Mouse (Mus musculus) embryonic facial prominence, embryonic 11.5 days (tissue): ENCODE data around the gene Iqsec1. TPM values are rescaled to one million over a fixed set of nuclear protein-coding genes. Genes with fewer than 3 reads are reported as not detected.

Experiments
- ATAC-seq: fragments of 200-750 bp; cut with Nextera tagmentation; replicated peaks from 2 replicates; pipeline ENCODE4 v1.8.0; 2017; ENCODE audit warnings: low read depth; ENCODE audit not compliant: insufficient number of reproducible peaks, low FRiP score, low TSS enrichment
- DNase-seq: peaks from one replicate; pipeline ENCODE4 v3.0.0-alpha.2; 2015; ENCODE audit warnings: low spot score
- H3K27ac ChIP-seq: fragments of 300-500 bp; sonication (generic); replicated peaks from 2 replicates; pipeline ENCODE4 v1.5.1; 2014; ENCODE audit warnings: mild to moderate bottlenecking, low read depth, low read length, control low read depth
- H3K27me3 ChIP-seq: fragments of 300-500 bp; sonication (generic); 2 replicates; pipeline ENCODE4 v1.6.1; 2014; ENCODE audit warnings: mild to moderate bottlenecking, low read length, moderate library complexity, mixed read lengths; ENCODE audit not compliant: control insufficient read depth, insufficient read depth
- H3K36me3 ChIP-seq: fragments of 300-500 bp; sonication (generic); replicated peaks from 2 replicates; pipeline ENCODE4 v1.6.1; 2014; ENCODE audit warnings: low read depth, mild to moderate bottlenecking, low read length, moderate library complexity, mixed read lengths; ENCODE audit not compliant: control insufficient read depth, insufficient read depth
- H3K4me1 ChIP-seq: fragments of 300-500 bp; sonication (generic); 2 replicates; pipeline ENCODE4 v1.6.1; 2014; ENCODE audit warnings: low read length, mixed read lengths; ENCODE audit not compliant: control insufficient read depth, insufficient read depth
- H3K4me2 ChIP-seq: fragments of 300-500 bp; sonication (generic); 2 replicates; pipeline ENCODE4 v1.6.1; 2014; ENCODE audit warnings: low read depth, mild to moderate bottlenecking, control low read depth, low read length, moderate library complexity
- H3K4me3 ChIP-seq: fragments of 300-500 bp; sonication (generic); 2 replicates; pipeline ENCODE4 v1.5.1; 2014; ENCODE audit warnings: low read depth, low read length, control low read depth
- H3K9ac ChIP-seq: fragments of 300-500 bp; sonication (generic); replicated peaks from 2 replicates; pipeline ENCODE4 v1.6.1; 2014; ENCODE audit warnings: mild to moderate bottlenecking, control low read depth, low read length
- H3K9me3 ChIP-seq: fragments of 300-500 bp; sonication (generic); replicated peaks from 2 replicates; pipeline ENCODE4 v1.6.1; 2016; ENCODE audit warnings: mild to moderate bottlenecking, low read length, inconsistent platforms, mixed read lengths; ENCODE audit not compliant: control insufficient read depth
- WGBS: fragments of 180-500 bp; shearing (Covaris S2); extraction: QIAGEN DNeasy Blood & Tissue Kit; methylation state at CpG from one replicate; pipeline ENCODE4 v1.1.7; 2014; 5-methylcytosine and 5-hydroxymethylcytosine counted together
- polyA plus RNA-seq: library from polyadenylated mRNA; unstranded; fragments of >200 nt; fragmentation: Nextera tagmentation; extraction: Ambion mirVana; gene quantifications from 2 replicates; pipeline ENCODE4 v1.2.1, GENCODE M21; 2014

Iqsec1 gene
- polyA plus RNA-seq, 1 experiment from 2014 or later = 6.1 TPM

GRCm38 (mm10) chr6:90786589-90786988 is 201.9 kb downstream of the Iqsec1 start:
- Histone ChIP-seq H3K4me3 (no peak overlapping the region), H3K36me3 (no peaks in the 10 kb centered on the region), H3K27ac (no peak overlapping the region), H3K9ac (no peak overlapping the region), H3K27me3 (no peaks in the 10 kb centered on the region), H3K4me2 (no peak overlapping the region), H3K4me1 (no peaks in the 10 kb centered on the region; the same call in 1 of the 2 replicates), H3K9me3 (no peaks in the 10 kb centered on the region)
- ATAC-seq = no peak
- WGBS = 35% methylated on average over 3 of the region's 3 CpGs
- DNase-seq = peak; percentile 56

- no peaks in the 10 kb centered on the region for H3K36me3 ChIP-seq
- no peak for DNase-seq
- H3K4me2 ChIP-seq = no peak overlapping the region
- H3K4me3 ChIP-seq = no peak overlapping the region
- no peak overlapping the region for H3K9ac ChIP-seq
- no peaks in the 10 kb centered on the region for H3K27me3 ChIP-seq
- ATAC-seq = no peak
- H3K4me1 ChIP-seq = no peaks in the 10 kb centered on the region; the same call in 1 of the 2 replicates
- 52% methylated on average over 4 of the region's 4 CpGs for WGBS
- no peaks in the 10 kb centered on the region for H3K9me3 ChIP-seq
- no peak overlapping the region for H3K27ac ChIP-seq
These were observed 204.5 kb downstream of the Iqsec1 start for GRCm38 (mm10) chr6:90783945-90784344.

GRCm38 (mm10) chr6:90783176-90783575 is 205.3 kb downstream of the Iqsec1 start:
- DNase-seq = no peak
- no peak for ATAC-seq
- Histone ChIP-seq H3K4me3 (no peak overlapping the region), H3K9ac (no peak overlapping the region), H3K36me3 (no peaks in the 10 kb centered on the region), H3K4me2 (no peak overlapping the region), H3K27me3 (no peaks in the 10 kb centered on the region), H3K4me1 (no peaks in the 10 kb centered on the region; the same call in 1 of the 2 replicates), H3K9me3 (no peaks in the 10 kb centered on the region), H3K27ac (no peak overlapping the region)

GRCm38 (mm10) chr6:90781921-90782770 is 206.3 kb downstream of the Iqsec1 start:
- Histone ChIP-seq H3K4me3 (no peak overlapping the region), H3K4me2 (peak overlapping the region; percentile 19), H3K9me3 (no peaks in the 10 kb centered on the region), H3K27ac (peak overlapping the region; percentile 57), H3K36me3 (no peaks in the 10 kb centered on the region), H3K27me3 (no peaks in the 10 kb centered on the region), H3K9ac (peak overlapping the region; percentile 49), H3K4me1 (no peaks in the 10 kb centered on the region; the same call in 1 of the 2 replicates)
- ATAC-seq (peak; percentile 81), DNase-seq (peak; percentile 76)
- 37% methylated on average over 19 of the region's 19 CpGs for WGBS

GRCm38 (mm10) chr6:90780532-90780931 is 208.0 kb downstream of the Iqsec1 start:
- no peaks in the 10 kb centered on the region for H3K27me3 ChIP-seq
- H3K36me3 ChIP-seq = no peaks in the 10 kb centered on the region
- H3K4me2 ChIP-seq = no peak overlapping the region; the same call in 1 of the 2 replicates
- no peak overlapping the region for H3K27ac ChIP-seq
- no peak for ATAC-seq
- DNase-seq = no peak
- H3K4me3 ChIP-seq = no peak overlapping the region
- no peaks in the 10 kb centered on the region for H3K9me3 ChIP-seq
- no peaks in the 10 kb centered on the region for H3K4me1 ChIP-seq
- WGBS = 63% methylated on average over 2 of the region's 2 CpGs
- no peak overlapping the region; the same call in 1 of the 2 replicates for H3K9ac ChIP-seq

- Histone ChIP-seq H3K9ac (no peak overlapping the region), H3K9me3 (no peaks in the 10 kb centered on the region), H3K4me1 (no peaks in the 10 kb centered on the region), H3K27me3 (no peaks in the 10 kb centered on the region), H3K36me3 (no peaks in the 10 kb centered on the region), H3K4me2 (no peak overlapping the region), H3K4me3 (no peak overlapping the region), H3K27ac (no peak overlapping the region)
- ATAC-seq (no peak), DNase-seq (no peak)
- 74% methylated on average over 6 of the region's 6 CpGs for WGBS
These were observed 209.6 kb downstream of the Iqsec1 start for GRCm38 (mm10) chr6:90778841-90779240.

- no peak overlapping the region for H3K4me3 ChIP-seq
- no peaks in the 10 kb centered on the region for H3K4me1 ChIP-seq
- no peaks in the 10 kb centered on the region for H3K27me3 ChIP-seq
- no peak overlapping the region for H3K27ac ChIP-seq
- H3K4me2 ChIP-seq = no peak overlapping the region
- WGBS = 92% methylated on average over 1 of the region's 1 CpGs
- ATAC-seq (no peak), DNase-seq (no peak)
- no peaks in the 10 kb centered on the region for H3K9me3 ChIP-seq
- H3K9ac ChIP-seq = no peak overlapping the region
- no peaks in the 10 kb centered on the region for H3K36me3 ChIP-seq
These were observed 211.2 kb downstream of the Iqsec1 start for GRCm38 (mm10) chr6:90777302-90777701.

- Histone ChIP-seq H3K27ac (no peak overlapping the region), H3K27me3 (no peaks in the 10 kb centered on the region), H3K9ac (no peak overlapping the region), H3K9me3 (no peaks in the 10 kb centered on the region), H3K4me2 (no peak overlapping the region), H3K4me1 (no peaks in the 10 kb centered on the region), H3K4me3 (no peak overlapping the region), H3K36me3 (no peaks in the 10 kb centered on the region)
- no peak for DNase-seq
- ATAC-seq = no peak
- 85% methylated on average over 1 of the region's 1 CpGs for WGBS
These were observed 212.9 kb downstream of the Iqsec1 start for GRCm38 (mm10) chr6:90775606-90776005.
